In the genomic region with DNA sequence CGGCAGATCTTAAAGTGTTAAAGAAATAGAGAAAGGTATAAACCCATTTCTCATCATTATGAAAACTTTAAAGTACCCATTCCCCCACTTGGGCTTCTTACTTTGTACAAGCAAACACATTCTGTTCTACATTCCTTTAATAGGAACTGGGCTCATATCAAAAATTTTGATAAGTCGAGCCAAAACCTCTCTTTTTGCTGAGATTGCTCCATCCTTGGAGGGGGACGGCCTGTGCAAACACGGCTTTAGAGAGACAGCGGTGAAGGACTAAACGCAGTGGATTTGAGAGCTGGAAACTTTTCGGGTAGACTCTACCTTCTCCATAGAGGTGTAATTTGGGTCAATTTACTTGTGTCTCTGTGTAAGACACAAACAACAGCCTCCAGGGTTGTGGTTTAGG, we compare ENCODE assay signal across 18 mouse cellular contexts. TPM values are rescaled to one million over a fixed set of nuclear protein-coding genes. Genes with fewer than 3 reads are reported as not detected.
DNase-seq lines count a peak whose midpoint lies in the region; ATAC-seq and TF ChIP-seq lines count a peak whose summit lies in the region.
"Had no signal": no experiment of that assay in that cellular context is flagged by ENCODE, and none has a peak within 500 bp of the region (broad histone marks: within the 10 kb centered on the region; RNA-seq: fewer than 3 reads in every experiment).

No protein-coding gene starts in this region.

- ATAC-seq in lung, postnatal 0 days: peak; percentile 33; the same call in 1 of the 2 replicates
- ATAC-seq in stomach, embryonic 16.5 days (ENCODE audit: insufficient read depth, low FRiP score): no peak
- ATAC-seq: forebrain, embryonic 13.5 days; intestine, embryonic 16.5 days; Patski had no signal

- intact Hi-C loops in heart, postnatal 36 days (cut with DNase I): no loop called here

- no peaks in the 10 kb centered on the region for H3K27me3 ChIP-seq in lung, postnatal 0 days (replicated peaks; ENCODE audit: insufficient read depth, low read length)
- no peaks in the 10 kb centered on the region for H3K27me3 ChIP-seq in stomach, embryonic 16.5 days (ENCODE audit: control insufficient read depth, insufficient read depth, low read length)
- H3K27me3 ChIP-seq: embryonic facial prominence, embryonic 13.5 days; forebrain, embryonic 13.5 days; lung, embryonic 15.5 days; Patski had no signal

- peaks cover 5% of the 10 kb centered on the region; the same call in 1 of the 2 replicates for H3K4me1 ChIP-seq in lung, postnatal 0 days (ENCODE audit: insufficient read depth, low read depth, low read length)
- no peaks in the 10 kb centered on the region for H3K4me1 ChIP-seq in stomach, embryonic 16.5 days (ENCODE audit: control insufficient read depth, insufficient read depth, low read length)
- H3K4me1 ChIP-seq: embryonic facial prominence, embryonic 13.5 days; forebrain, embryonic 13.5 days; lung, embryonic 15.5 days had no signal

- TF ChIP-seq EP300 in lung, postnatal 0 days (IDR thresholded peaks at IDR 0.05): no peak

- DNase-seq in heart, adult 9 months (ENCODE audit: low spot score in 2 of 2): peak; percentile 16 to 33
- DNase-seq in heart, postnatal 36 days: no peak
- DNase-seq in ovary, adult 18-20 months (ENCODE audit: low spot score): peak; percentile 3
- DNase-seq in ovary, postnatal 10 days (ENCODE audit: low spot score): no peak
- peak; percentile 75 for DNase-seq in lung, postnatal 0 days (ENCODE audit: low spot score)
- no peak for DNase-seq in cerebellum, adult 8-10 months
- DNase-seq in left cerebral cortex, adult 9 months (ENCODE audit: low spot score in 2 of 2): no peak
- DNase-seq: cerebellum, postnatal 25 days; midbrain, embryonic 14.5 days; thymus, postnatal 14 days had no signal

- no peak overlapping the region for H3K9ac ChIP-seq in lung, postnatal 0 days (replicated peaks; ENCODE audit: low read depth)
- H3K9ac ChIP-seq in stomach, embryonic 16.5 days (ENCODE audit: low read length): no peak overlapping the region
- H3K9ac ChIP-seq: embryonic facial prominence, embryonic 13.5 days; forebrain, embryonic 13.5 days; lung, embryonic 15.5 days had no signal

- peak overlapping the region; percentile 60 for H3K27ac ChIP-seq in lung, postnatal 0 days (ENCODE audit: low read length)
- 0 out of 2 replicates have a peak overlapping the region, but pooled peaks have one; percentile 9 for H3K27ac ChIP-seq in stomach, embryonic 16.5 days (ENCODE audit: low read length)
- H3K27ac ChIP-seq: embryonic facial prominence, embryonic 13.5 days; forebrain, embryonic 13.5 days; lung, embryonic 15.5 days had no signal

- no peak for TF ChIP-seq CTCF in lung, postnatal 0 days (IDR thresholded peaks at IDR 0.05)

- 40% methylated on average over 7 of the region's 7 CpGs for WGBS in lung, postnatal 0 days
- 76% methylated on average over 7 of the region's 7 CpGs for WGBS in stomach, embryonic 16.5 days

- H3K9me3 ChIP-seq in lung, postnatal 0 days (ENCODE audit: low read length): no peaks in the 10 kb centered on the region
- H3K9me3 ChIP-seq in stomach, embryonic 16.5 days (replicated peaks; ENCODE audit: control insufficient read depth, low read length): no peaks in the 10 kb centered on the region
- H3K9me3 ChIP-seq: embryonic facial prominence, embryonic 13.5 days; forebrain, embryonic 13.5 days; lung, embryonic 15.5 days had no signal

- H3K4me2 ChIP-seq in lung, postnatal 0 days (replicated peaks; ENCODE audit: low read depth, low read length): no peak overlapping the region; the same call in 1 of the 2 replicates
- no peak overlapping the region for H3K4me2 ChIP-seq in stomach, embryonic 16.5 days (ENCODE audit: low read depth, low read length)
- H3K4me2 ChIP-seq: embryonic facial prominence, embryonic 13.5 days; forebrain, embryonic 13.5 days; lung, embryonic 15.5 days had no signal

- H3K4me3 ChIP-seq in lung, postnatal 0 days (ENCODE audit: low read depth, low read length): no peak overlapping the region
- no peak overlapping the region for H3K4me3 ChIP-seq in stomach, embryonic 16.5 days (replicated peaks; ENCODE audit: low read length)
- H3K4me3 ChIP-seq: embryonic facial prominence, embryonic 13.5 days; forebrain, embryonic 13.5 days; lung, embryonic 15.5 days had no signal

- H3K36me3 ChIP-seq in lung, postnatal 0 days (ENCODE audit: insufficient read depth, low read length): no peaks in the 10 kb centered on the region
- no peaks in the 10 kb centered on the region for H3K36me3 ChIP-seq in stomach, embryonic 16.5 days (ENCODE audit: control insufficient read depth, insufficient read depth, low read length)
- H3K36me3 ChIP-seq: embryonic facial prominence, embryonic 13.5 days; lung, embryonic 15.5 days had no signal

RNA-seq across cellular contexts. Expression of gene Rgsl1, which starts 41.3 kb away (rescaled TPM):
- total RNA-seq in heart, postnatal 36 days (2021): not detected
- 0.07 and 0.10 TPM in 2 replicates for polyA plus RNA-seq in lung, postnatal 0 days (2015; fragmentation: Nextera tagmentation; extraction: Ambion mirVana)
- polyA plus RNA-seq in stomach, embryonic 16.5 days (2015; fragmentation: Nextera tagmentation; extraction: Ambion mirVana): 0.10 and 0.12 TPM in 2 replicates
- total RNA-seq: hematopoietic stem cell, adult 5-6 weeks had no signal
- polyA plus RNA-seq: intestine, embryonic 16.5 days; lung, embryonic 15.5 days; neural tube, embryonic 11.5 days had no signal

RNA-seq across cellular contexts. Expression of gene Rnasel, which starts 53.5 kb away (rescaled TPM):
- total RNA-seq in heart, postnatal 36 days (2021): 1 to 10 TPM; 4.8 to 6.5 TPM
- polyA plus RNA-seq in lung, postnatal 0 days (2015; fragmentation: Nextera tagmentation; extraction: Ambion mirVana): 13.1 and 16.6 TPM in 2 replicates
- polyA plus RNA-seq in stomach, embryonic 16.5 days (2015; fragmentation: Nextera tagmentation; extraction: Ambion mirVana): 13.7 TPM in 2 replicates

Comparison
In these comparisons a context has a peak if more than half of its experiments do, and no peak if none do; other contexts are left out.
1. DNase-seq: peak in heart, adult 9 months (2 of 2), ovary, adult 18-20 months (single experiment) and lung, postnatal 0 days (single experiment); none in heart, postnatal 36 days (0 of 2), ovary, postnatal 10 days (single experiment), cerebellum, adult 8-10 months (single experiment) and left cerebral cortex, adult 9 months (0 of 2).